Mouse (Mus musculus) liver, embryonic 14.5 days (tissue): Measurements from ENCODE around the gene Ankk1. TPM values are rescaled to one million over a fixed set of nuclear protein-coding genes. Genes with fewer than 3 reads are reported as not detected.

Experiments used
- ATAC-seq: fragments of 200-750 bp; cut with Nextera tagmentation; 2 replicates; pipeline ENCODE4 v1.8.0; 2017; ENCODE audit warnings: moderate number of reproducible peaks, mild to moderate bottlenecking, moderate library complexity; ENCODE audit not compliant: insufficient read depth
- DNase-seq, 3 experiments: peaks; one replicate each; pipeline ENCODE4 v3.0.0-alpha.2; 2012 to 2013; ENCODE audit warnings: low read depth in 3 of 3, low spot score in 3 of 3
- H3K27ac ChIP-seq: fragments of 300-500 bp; sonication (generic); 2 replicates; pipeline ENCODE4 v1.5.1; 2014; ENCODE audit warnings: moderate library complexity, mild to moderate bottlenecking, control low read depth, inconsistent platforms
- H3K27me3 ChIP-seq: fragments of 300-500 bp; sonication (generic); 2 replicates; pipeline ENCODE4 v1.6.1; 2014; ENCODE audit warnings: mild to moderate bottlenecking, low read length, moderate library complexity; ENCODE audit not compliant: control insufficient read depth, insufficient read depth
- H3K36me3 ChIP-seq: fragments of 300-500 bp; sonication (generic); replicated peaks from 2 replicates; pipeline ENCODE4 v1.6.1; 2014; ENCODE audit warnings: low read depth; ENCODE audit not compliant: control insufficient read depth, insufficient read depth
- H3K4me1 ChIP-seq, 2 experiments: fragments of 200-500 bp in 1 of 2; fragments of 300-500 bp in 1 of 2; sonication (generic) in 1 of 2; replicated peaks; 2 replicates each; pipeline ENCODE4 v1.6.1; 2012 to 2014; ENCODE audit warnings: antibody characterized with exemption in 1 of 2, inconsistent platforms in 1 of 2, low read length in 1 of 2; ENCODE audit not compliant: control insufficient read depth in 2 of 2, insufficient read depth in 2 of 2
- H3K4me2 ChIP-seq: fragments of 300-500 bp; sonication (generic); 2 replicates; pipeline ENCODE4 v1.6.1; 2014; ENCODE audit warnings: low read depth, mild to moderate bottlenecking, control low read depth, moderate library complexity
- H3K4me3 ChIP-seq, 2 experiments: fragments of 200-500 bp in 1 of 2; fragments of 300-500 bp in 1 of 2; sonication (generic) in 1 of 2; 2 replicates each; pipeline ENCODE4 v1.5.1; 2012 to 2014; ENCODE audit warnings: low read depth in 2 of 2, low read length in 2 of 2, mild to moderate bottlenecking in 2 of 2, control low read depth in 1 of 2, inconsistent platforms in 1 of 2, moderate library complexity in 1 of 2; ENCODE audit not compliant: insufficient read depth in 1 of 2
- H3K9ac ChIP-seq: fragments of 300-500 bp; sonication (generic); replicated peaks from 2 replicates; pipeline ENCODE4 v1.6.1; 2014; ENCODE audit warnings: mild to moderate bottlenecking, control low read depth, moderate library complexity
- H3K9me3 ChIP-seq: fragments of 300-500 bp; sonication (generic); 2 replicates; pipeline ENCODE4 v1.6.1; 2016; ENCODE audit warnings: low read length, mixed read lengths; ENCODE audit not compliant: control insufficient read depth
- CTCF ChIP-seq: IDR thresholded peaks from 2 replicates; pipeline ENCODE4 v1.5.1; 2016; ENCODE audit warnings: antibody characterized with exemption, low read depth, control low read depth
- EP300 ChIP-seq: IDR thresholded peaks from 2 replicates; pipeline ENCODE4 v1.6.1; 2016; ENCODE audit warnings: antibody characterized with exemption, low read depth
- WGBS: fragments of 180-500 bp; shearing (Covaris S2); extraction: QIAGEN DNeasy Blood & Tissue Kit; methylation state at CpG from one replicate; pipeline ENCODE4 v1.1.7; 2014; ENCODE audit not compliant: insufficient replicate concordance; 5-methylcytosine and 5-hydroxymethylcytosine counted together
- polyA plus RNA-seq, 2 experiments: library from polyadenylated mRNA; depleted of rRNA in 1 of 2; stranded (reverse) in 1 of 2; unstranded in 1 of 2; fragments of >200 nt; fragmentation: Nextera tagmentation in 1 of 2; extraction: Ambion mirVana in 1 of 2; gene quantifications; 2 replicates each; pipeline versions ENCODE4 v1.2.1 to v1.2.3; 2012 to 2014

Ankk1 gene
- polyA plus RNA-seq, 2 experiments: not detected

DNA sequence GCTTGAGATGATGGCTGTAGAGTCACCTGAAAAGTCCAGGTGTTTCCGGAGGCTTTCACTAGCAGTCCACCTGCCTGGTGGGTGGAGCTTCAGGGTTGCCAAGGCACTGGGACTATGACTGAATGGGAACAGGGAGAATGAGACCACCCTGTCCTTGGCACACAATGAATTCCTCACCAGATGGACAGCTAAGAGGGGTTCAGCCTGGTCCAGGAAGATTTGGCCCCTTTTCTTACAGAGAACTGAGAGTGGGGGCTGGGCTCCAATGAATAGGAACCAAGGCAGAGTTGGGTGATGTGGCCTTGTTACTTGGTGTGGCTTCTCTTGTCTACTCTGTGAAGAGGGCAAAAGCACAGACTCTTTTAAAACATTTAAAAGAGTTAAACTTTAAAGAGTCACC, 25.6 kb upstream of the Ankk1 start:
- no peak overlapping the region for H3K27ac ChIP-seq
- no peak for ATAC-seq
- H3K9ac ChIP-seq: no peak overlapping the region
- H3K9me3 ChIP-seq: no peaks in the 10 kb centered on the region
- no peak overlapping the region for H3K4me2 ChIP-seq
- TF ChIP-seq CTCF: no peak
- TF ChIP-seq EP300: no peak
- 81% methylated on average over 1 of the region's 1 CpGs for WGBS
- no peak for DNase-seq
- no peaks in the 10 kb centered on the region for H3K27me3 ChIP-seq
- H3K36me3 ChIP-seq: no peaks in the 10 kb centered on the region
- H3K4me3 ChIP-seq: no peak overlapping the region
- no peaks in the 10 kb centered on the region for H3K4me1 ChIP-seq

DNA sequence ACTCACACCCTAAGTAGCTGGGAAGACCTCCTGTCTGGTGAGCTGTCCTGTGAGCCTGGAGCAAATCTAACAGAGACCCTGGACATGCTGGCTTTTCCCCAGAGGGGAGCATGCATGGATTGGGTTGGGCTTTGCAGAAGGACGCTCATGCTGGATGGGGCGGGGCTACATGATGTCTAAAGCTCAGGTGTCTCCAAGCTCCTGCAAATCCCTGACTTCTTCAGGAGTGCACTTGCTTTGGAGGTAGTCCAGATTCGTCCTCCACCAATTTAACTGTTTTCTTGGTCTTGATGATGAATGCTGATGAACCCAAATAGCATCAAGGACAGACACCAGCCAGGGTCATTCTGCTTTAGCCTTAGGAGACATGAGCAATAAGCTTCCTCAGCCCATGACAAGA, 23.7 kb upstream of the Ankk1 start:
- no peak for TF ChIP-seq CTCF
- TF ChIP-seq EP300: no peak
- ATAC-seq (no peak), DNase-seq (no peak)
- Histone ChIP-seq H3K9me3 (no peaks in the 10 kb centered on the region), H3K9ac (no peak overlapping the region), H3K4me3 (no peak overlapping the region), H3K4me1 (no peaks in the 10 kb centered on the region), H3K27me3 (no peaks in the 10 kb centered on the region), H3K4me2 (no peak overlapping the region), H3K27ac (no peak overlapping the region), H3K36me3 (no peaks in the 10 kb centered on the region)
- 39% methylated on average over 3 of the region's 3 CpGs for WGBS

DNA sequence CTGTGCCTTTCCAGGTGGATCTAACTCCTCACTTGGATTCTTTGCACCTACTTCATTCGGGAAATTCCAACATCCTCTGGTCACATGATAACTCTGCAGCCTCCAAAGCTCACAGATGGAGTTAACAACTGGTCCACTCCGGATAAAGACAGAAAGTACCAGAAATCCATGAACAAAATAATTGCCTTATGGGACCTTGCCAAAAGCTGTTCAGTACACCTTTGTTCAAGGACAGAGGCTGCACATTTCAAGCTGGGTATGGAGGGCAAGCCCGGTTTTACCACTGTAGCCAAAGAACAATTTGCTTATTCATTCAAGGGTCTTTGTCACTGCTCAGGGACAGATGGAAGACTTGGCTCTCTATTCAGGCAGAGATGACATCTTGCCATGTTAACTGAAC, 15.8 kb upstream of the Ankk1 start:
- TF ChIP-seq CTCF: no peak
- no peak for TF ChIP-seq EP300
- no peak overlapping the region for H3K4me3 ChIP-seq
- no peak for DNase-seq
- no peak for ATAC-seq
- H3K4me1 ChIP-seq: no peaks in the 10 kb centered on the region
- H3K9me3 ChIP-seq: no peaks in the 10 kb centered on the region
- H3K36me3 ChIP-seq: no peaks in the 10 kb centered on the region
- H3K9ac ChIP-seq: no peak overlapping the region
- no peak overlapping the region for H3K27ac ChIP-seq
- H3K4me2 ChIP-seq: no peak overlapping the region
- no peaks in the 10 kb centered on the region for H3K27me3 ChIP-seq
- WGBS: 57% methylated on average over 3 of the region's 3 CpGs

DNA sequence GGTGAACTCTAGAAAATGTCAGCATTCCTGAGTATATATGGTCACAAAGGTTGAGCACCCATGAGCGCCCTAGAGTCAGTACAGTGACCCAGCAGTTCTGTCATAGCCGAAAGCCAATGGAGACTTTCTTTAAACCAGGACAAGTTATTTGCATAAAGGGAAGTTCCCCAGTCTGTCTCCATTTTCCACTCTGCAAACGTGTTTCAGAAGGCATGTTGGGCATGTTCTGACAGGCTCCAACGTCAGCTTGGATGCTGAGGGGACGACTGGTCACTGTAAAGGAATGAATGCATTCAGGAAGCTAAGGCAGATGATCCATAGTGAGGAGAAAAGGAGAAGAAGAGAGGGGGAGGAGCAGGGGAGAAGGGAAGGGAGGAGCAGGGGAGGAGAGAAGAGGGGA, 657 bp upstream of the Ankk1 start:
- H3K9me3 ChIP-seq: no peaks in the 10 kb centered on the region
- 36% methylated on average over 5 of the region's 5 CpGs for WGBS
- DNase-seq (no peak), ATAC-seq (no peak)
- H3K4me1 ChIP-seq: no peaks in the 10 kb centered on the region
- H3K4me2 ChIP-seq: no peak overlapping the region
- no peak for TF ChIP-seq EP300
- TF ChIP-seq CTCF: no peak
- H3K9ac ChIP-seq: no peak overlapping the region
- H3K27me3 ChIP-seq: no peaks in the 10 kb centered on the region
- H3K27ac ChIP-seq: no peak overlapping the region
- H3K36me3 ChIP-seq: no peaks in the 10 kb centered on the region
- no peak overlapping the region for H3K4me3 ChIP-seq

DNA sequence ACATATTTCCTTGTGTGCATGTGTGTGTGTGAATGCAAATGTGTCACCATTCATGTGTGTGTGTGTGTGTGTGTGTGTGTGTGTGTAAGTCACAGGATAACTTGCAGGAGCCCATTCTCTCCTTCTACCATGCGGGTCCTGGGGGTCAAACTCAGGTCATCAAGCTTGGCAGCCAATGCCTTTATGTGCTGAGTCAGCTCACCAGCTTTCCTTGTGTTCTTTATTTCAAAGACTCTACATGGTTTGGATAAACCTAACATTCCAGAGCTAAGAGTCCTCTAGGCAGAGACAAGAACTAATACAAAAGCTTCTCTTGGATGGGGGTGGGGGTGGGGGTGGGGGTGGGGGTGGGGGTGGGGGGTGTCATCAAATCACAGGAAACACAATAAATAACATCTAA, 1.2 kb downstream of the Ankk1 start:
- no peaks in the 10 kb centered on the region for H3K36me3 ChIP-seq
- no peaks in the 10 kb centered on the region for H3K9me3 ChIP-seq
- DNase-seq (no peak), ATAC-seq (no peak)
- no peak overlapping the region for H3K9ac ChIP-seq
- TF ChIP-seq CTCF (no peak), EP300 (no peak)
- H3K4me3 ChIP-seq: no peak overlapping the region
- 16% methylated on average over 1 of the region's 1 CpGs for WGBS
- no peak overlapping the region for H3K27ac ChIP-seq
- H3K27me3 ChIP-seq: no peaks in the 10 kb centered on the region
- H3K4me1 ChIP-seq: no peaks in the 10 kb centered on the region
- H3K4me2 ChIP-seq: no peak overlapping the region
